23 mouse cellular contexts compared by ENCODE assay signal in genomic region chr6:104989863-104990262, GRCm38 (mm10).
DNase-seq lines count a peak whose midpoint lies in the region; ATAC-seq and TF ChIP-seq lines count a peak whose summit lies in the region.
"Had no signal": no experiment of that assay in that cellular context is flagged by ENCODE, and none has a peak within 500 bp of the region (broad histone marks: within the 10 kb centered on the region; RNA-seq: fewer than 3 reads in every experiment).

No protein-coding gene starts in this region.

- no peak for TF ChIP-seq POLR2A in brain, embryonic 14.5 days (IDR thresholded peaks at IDR 0.05; ENCODE audit: borderline replicate concordance, extremely low read depth, insufficient read depth, insufficient read length, poor library complexity, severe bottlenecking)

- H3K27ac ChIP-seq in forebrain, embryonic 14.5 days (ENCODE audit: low read depth, low read length): no peak overlapping the region
- no peak overlapping the region for H3K27ac ChIP-seq in forebrain, embryonic 12.5 days
- no peak overlapping the region for H3K27ac ChIP-seq in forebrain, embryonic 15.5 days (replicated peaks)
- no peak overlapping the region for H3K27ac ChIP-seq in forebrain, embryonic 11.5 days (ENCODE audit: low read depth, low read length)
- H3K27ac ChIP-seq in forebrain, embryonic 16.5 days (ENCODE audit: low read length): no peak overlapping the region
- no peak overlapping the region for H3K27ac ChIP-seq in forebrain, embryonic 10.5 days

- H3K9ac ChIP-seq in forebrain, embryonic 14.5 days (ENCODE audit: low read length): no peak overlapping the region
- H3K9ac ChIP-seq in forebrain, embryonic 12.5 days: no peak overlapping the region
- H3K9ac ChIP-seq in forebrain, embryonic 15.5 days (replicated peaks): no peak overlapping the region
- H3K9ac ChIP-seq in forebrain, embryonic 11.5 days (ENCODE audit: low read length): no peak overlapping the region
- no peak overlapping the region for H3K9ac ChIP-seq in forebrain, embryonic 16.5 days (replicated peaks; ENCODE audit: low read depth, low read length)

- no peaks in the 10 kb centered on the region for H3K27me3 ChIP-seq in forebrain, embryonic 14.5 days (replicated peaks; ENCODE audit: control insufficient read depth, insufficient read depth, low read length)
- H3K27me3 ChIP-seq in forebrain, embryonic 12.5 days: no peaks in the 10 kb centered on the region
- H3K27me3 ChIP-seq in forebrain, embryonic 15.5 days: no peaks in the 10 kb centered on the region
- no peaks in the 10 kb centered on the region for H3K27me3 ChIP-seq in forebrain, embryonic 11.5 days (ENCODE audit: control insufficient read depth, insufficient read depth, low read length)
- no peaks in the 10 kb centered on the region for H3K27me3 ChIP-seq in forebrain, embryonic 16.5 days (replicated peaks; ENCODE audit: control insufficient read depth, insufficient read depth, low read length)
- no peaks in the 10 kb centered on the region for H3K27me3 ChIP-seq in forebrain, embryonic 10.5 days (ENCODE audit: poor library complexity, severe bottlenecking)
- H3K27me3 ChIP-seq: CH12.LX, Patski had no signal

- peak; percentile 13 for DNase-seq in forebrain, embryonic 14.5 days (ENCODE audit: low spot score)
- no peak for DNase-seq in forebrain, embryonic 11.5 days (ENCODE audit: low spot score)
- DNase-seq in forebrain, embryonic 10.5 days (ENCODE audit: extremely low spot score, low spot score): no peak
- DNase-seq in brain, embryonic 14.5 days (ENCODE audit: low read depth): peak; percentile 56
- DNase-seq in lung, postnatal 10 days: no peak
- DNase-seq: adrenal gland, adult 2 months; adrenal gland, adult 8-10 months; adrenal gland, postnatal 10 days; adrenal gland, postnatal 14 days; adrenal gland, postnatal 25 days; adrenal gland, postnatal 36 days; B cell, adult 2 months; cerebellum, adult 11 months; cerebellum, adult 11-12 months; cerebellum, adult 18-20 months had no signal

- no peak for TF ChIP-seq CTCF in brain, embryonic 14.5 days (IDR thresholded peaks at IDR 0.05; ENCODE audit: borderline replicate concordance, extremely low read depth, insufficient read depth, insufficient read length)

- H3K4me1 ChIP-seq in forebrain, embryonic 14.5 days (ENCODE audit: control insufficient read depth, insufficient read depth, low read length): no peaks in the 10 kb centered on the region
- H3K4me1 ChIP-seq in forebrain, embryonic 12.5 days: no peaks in the 10 kb centered on the region
- no peaks in the 10 kb centered on the region for H3K4me1 ChIP-seq in forebrain, embryonic 15.5 days
- no peaks in the 10 kb centered on the region for H3K4me1 ChIP-seq in forebrain, embryonic 11.5 days (replicated peaks; ENCODE audit: control insufficient read depth, insufficient read depth, low read length)
- no peaks in the 10 kb centered on the region for H3K4me1 ChIP-seq in forebrain, embryonic 16.5 days (replicated peaks; ENCODE audit: control insufficient read depth, insufficient read depth, low read length)
- H3K4me1 ChIP-seq in forebrain, embryonic 10.5 days: peaks cover 26% of the 10 kb centered on the region

- no peaks in the 10 kb centered on the region for H3K9me3 ChIP-seq in forebrain, embryonic 14.5 days (replicated peaks; ENCODE audit: control insufficient read depth, low read length)
- no peaks in the 10 kb centered on the region for H3K9me3 ChIP-seq in forebrain, embryonic 12.5 days
- H3K9me3 ChIP-seq in forebrain, embryonic 15.5 days: no peaks in the 10 kb centered on the region
- no peaks in the 10 kb centered on the region for H3K9me3 ChIP-seq in forebrain, embryonic 11.5 days (ENCODE audit: control insufficient read depth, low read length)
- no peaks in the 10 kb centered on the region for H3K9me3 ChIP-seq in forebrain, embryonic 16.5 days (ENCODE audit: control insufficient read depth, low read length)
- H3K9me3 ChIP-seq in forebrain, embryonic 10.5 days: no peaks in the 10 kb centered on the region
- H3K9me3 ChIP-seq: G1E had no signal

- H3K4me3 ChIP-seq in forebrain, embryonic 14.5 days (ENCODE audit: low read depth, low read length): no peak overlapping the region
- no peak overlapping the region for H3K4me3 ChIP-seq in forebrain, embryonic 12.5 days (replicated peaks)
- H3K4me3 ChIP-seq in forebrain, embryonic 15.5 days: no peak overlapping the region
- H3K4me3 ChIP-seq in forebrain, embryonic 11.5 days (ENCODE audit: low read depth, low read length): no peak overlapping the region
- H3K4me3 ChIP-seq in forebrain, embryonic 16.5 days (replicated peaks; ENCODE audit: low read length): no peak overlapping the region
- H3K4me3 ChIP-seq in forebrain, embryonic 10.5 days: no peak overlapping the region

- no peak overlapping the region for H3K4me2 ChIP-seq in forebrain, embryonic 14.5 days (ENCODE audit: low read length)
- no peak overlapping the region for H3K4me2 ChIP-seq in forebrain, embryonic 12.5 days
- H3K4me2 ChIP-seq in forebrain, embryonic 15.5 days (replicated peaks): no peak overlapping the region
- no peak overlapping the region for H3K4me2 ChIP-seq in forebrain, embryonic 11.5 days (ENCODE audit: low read depth, low read length, severe bottlenecking)
- no peak overlapping the region for H3K4me2 ChIP-seq in forebrain, embryonic 16.5 days (ENCODE audit: low read length)

- no peaks in the 10 kb centered on the region for H3K36me3 ChIP-seq in forebrain, embryonic 14.5 days (ENCODE audit: control insufficient read depth, insufficient read depth, low read length)
- H3K36me3 ChIP-seq in forebrain, embryonic 12.5 days (replicated peaks): no peaks in the 10 kb centered on the region
- H3K36me3 ChIP-seq in forebrain, embryonic 15.5 days: no peaks in the 10 kb centered on the region
- no peaks in the 10 kb centered on the region for H3K36me3 ChIP-seq in forebrain, embryonic 11.5 days (ENCODE audit: control insufficient read depth, insufficient read depth, low read length)
- H3K36me3 ChIP-seq in forebrain, embryonic 16.5 days (ENCODE audit: control insufficient read depth, insufficient read depth): no peaks in the 10 kb centered on the region
- no peaks in the 10 kb centered on the region for H3K36me3 ChIP-seq in forebrain, embryonic 10.5 days (replicated peaks)
- H3K36me3 ChIP-seq: G1E had no signal

- 14% methylated on average over 4 of the region's 4 CpGs for WGBS in forebrain, embryonic 14.5 days
- 48% methylated on average over 4 of the region's 4 CpGs for WGBS in forebrain, embryonic 12.5 days
- 24% methylated on average over 4 of the region's 4 CpGs for WGBS in forebrain, embryonic 15.5 days
- 51% methylated on average over 4 of the region's 4 CpGs for WGBS in forebrain, embryonic 11.5 days
- WGBS in forebrain, embryonic 16.5 days: 20% methylated on average over 4 of the region's 4 CpGs
- WGBS in forebrain, embryonic 10.5 days: 68% methylated on average over 4 of the region's 4 CpGs

- ATAC-seq in forebrain, embryonic 14.5 days: peak; percentile 47; the same call in 1 of the 2 replicates
- no peak for ATAC-seq in forebrain, embryonic 12.5 days (ENCODE audit: low FRiP score)
- ATAC-seq in forebrain, embryonic 15.5 days (replicated peaks): 0 out of 2 replicates have a peak, but pooled peaks have one; percentile 41
- ATAC-seq in forebrain, embryonic 11.5 days (replicated peaks; ENCODE audit: low FRiP score): no peak
- ATAC-seq in forebrain, embryonic 16.5 days: peak; percentile 62
- ATAC-seq: activated CD4-positive, CD25-positive, alpha-beta regulatory T cell, adult 4 months; CD4-positive, CD25-positive, alpha-beta regulatory T cell, adult 4 months; Patski had no signal

Comparison
In these comparisons a context has a peak if more than half of its experiments do, and no peak if none do; other contexts are left out.
1. ATAC-seq: peak in forebrain, embryonic 14.5 days (single experiment), forebrain, embryonic 15.5 days (single experiment) and forebrain, embryonic 16.5 days (single experiment); none in forebrain, embryonic 12.5 days (single experiment) and forebrain, embryonic 11.5 days (single experiment).
2. DNase-seq: peak in forebrain, embryonic 14.5 days (single experiment) and brain, embryonic 14.5 days (single experiment); none in forebrain, embryonic 11.5 days (single experiment), forebrain, embryonic 10.5 days (single experiment) and lung, postnatal 10 days (single experiment).